18 mouse cellular contexts compared by ENCODE assay signal in the genomic region with DNA sequence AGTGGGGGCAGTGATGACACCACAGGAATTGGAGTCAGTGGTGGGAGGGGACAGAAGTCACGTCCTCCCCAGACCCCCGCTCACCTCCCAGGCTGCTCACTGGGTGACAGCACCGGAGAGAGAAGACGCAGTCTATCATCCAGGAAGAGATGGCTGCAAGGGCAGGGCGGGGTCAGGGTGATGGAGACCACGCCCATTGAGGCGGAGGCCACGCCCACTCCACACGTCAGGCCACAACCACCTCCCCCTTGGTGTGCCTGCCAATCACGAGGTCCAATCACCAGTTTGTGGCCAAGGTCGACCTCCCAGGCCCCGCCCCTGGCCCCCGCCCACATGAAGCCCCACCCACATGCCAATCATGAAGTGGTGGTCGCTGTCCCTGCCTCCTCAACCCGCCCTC. TPM values are rescaled to one million over a fixed set of nuclear protein-coding genes. Genes with fewer than 3 reads are reported as not detected.
DNase-seq lines count a peak whose midpoint lies in the region; ATAC-seq and TF ChIP-seq lines count a peak whose summit lies in the region.
"Had no signal": no experiment of that assay in that cellular context is flagged by ENCODE, and none has a peak within 500 bp of the region (broad histone marks: within the 10 kb centered on the region; RNA-seq: fewer than 3 reads in every experiment).

No protein-coding gene starts in this region.

- H3K36me3 ChIP-seq in liver, postnatal 0 days (replicated peaks; ENCODE audit: insufficient read depth, low read length) = peaks cover 4% of the 10 kb centered on the region; the same call in 1 of the 2 replicates
- H3K36me3 ChIP-seq in liver, embryonic 12.5 days = peaks cover 55% of the 10 kb centered on the region
- no peaks in the 10 kb centered on the region; the same call in 1 of the 2 replicates for H3K36me3 ChIP-seq in forebrain, postnatal 0 days (ENCODE audit: insufficient read depth)

- no peak overlapping the region for H3K4me2 ChIP-seq in liver, postnatal 0 days (ENCODE audit: low read depth, low read length)
- H3K4me2 ChIP-seq in liver, embryonic 12.5 days = no peak overlapping the region
- H3K4me2 ChIP-seq in forebrain, postnatal 0 days (ENCODE audit: low read depth) = no peak overlapping the region
- H3K4me2 ChIP-seq: embryonic facial prominence, embryonic 15.5 days; forebrain, embryonic 12.5 days had no signal

- no peaks in the 10 kb centered on the region for H3K4me1 ChIP-seq in liver, postnatal 0 days (ENCODE audit: insufficient read depth)
- H3K4me1 ChIP-seq in liver, embryonic 12.5 days = peaks cover 8% of the 10 kb centered on the region
- no peaks in the 10 kb centered on the region for H3K4me1 ChIP-seq in forebrain, postnatal 0 days (ENCODE audit: insufficient read depth)
- H3K4me1 ChIP-seq: embryonic facial prominence, embryonic 15.5 days; forebrain, embryonic 12.5 days; heart, embryonic 10.5 days had no signal

- H3K9me3 ChIP-seq in liver, postnatal 0 days (ENCODE audit: low read length) = peaks cover 49% of the 10 kb centered on the region
- peaks cover 72% of the 10 kb centered on the region for H3K9me3 ChIP-seq in liver, embryonic 12.5 days (replicated peaks)
- peaks cover 17% of the 10 kb centered on the region for H3K9me3 ChIP-seq in forebrain, postnatal 0 days (ENCODE audit: low read length)

- WGBS in liver, postnatal 0 days (ENCODE audit: insufficient replicate concordance) = 81% methylated on average over 15 of the region's 15 CpGs
- WGBS in liver, embryonic 12.5 days (ENCODE audit: insufficient replicate concordance) = 71% methylated on average over 12 of the region's 15 CpGs
- 87% methylated on average over 12 of the region's 15 CpGs for WGBS in forebrain, postnatal 0 days

- no peak for TF ChIP-seq CTCF in liver, postnatal 0 days (IDR thresholded peaks at IDR 0.05; ENCODE audit: low read depth)
- no peak for TF ChIP-seq CTCF in forebrain, postnatal 0 days (IDR thresholded peaks at IDR 0.05; ENCODE audit: low read depth)

- TF ChIP-seq EP300 in liver, postnatal 0 days (IDR thresholded peaks at IDR 0.05; ENCODE audit: low read depth) = no peak

- H3K4me3 ChIP-seq in liver, postnatal 0 days (ENCODE audit: low read depth, low read length) = no peak overlapping the region
- H3K4me3 ChIP-seq in liver, embryonic 12.5 days = no peak overlapping the region
- H3K4me3 ChIP-seq in forebrain, postnatal 0 days (ENCODE audit: low read depth, low read length) = no peak overlapping the region
- H3K4me3 ChIP-seq: embryonic facial prominence, embryonic 15.5 days; forebrain, embryonic 12.5 days; gastrocnemius, adult 2 months; heart, embryonic 10.5 days had no signal

- no peak for ATAC-seq in liver, postnatal 0 days
- no peak for ATAC-seq in liver, embryonic 12.5 days
- no peak for ATAC-seq in forebrain, postnatal 0 days
- ATAC-seq in monocyte, adult 5-6 weeks (replicated peaks; ENCODE audit: insufficient number of reproducible peaks, low FRiP score, low TSS enrichment, poor library complexity, severe bottlenecking) = no peak
- ATAC-seq: hindbrain, postnatal 0 days; Patski had no signal

- H3K27me3 ChIP-seq in liver, postnatal 0 days (ENCODE audit: insufficient read depth, low read length) = no peaks in the 10 kb centered on the region
- H3K27me3 ChIP-seq in liver, embryonic 12.5 days (replicated peaks) = no peaks in the 10 kb centered on the region
- H3K27me3 ChIP-seq in forebrain, postnatal 0 days (ENCODE audit: insufficient read depth, low read length) = no peaks in the 10 kb centered on the region
- H3K27me3 ChIP-seq: embryonic facial prominence, embryonic 15.5 days; forebrain, embryonic 12.5 days; Patski had no signal

- H3K9ac ChIP-seq in liver, postnatal 0 days (replicated peaks) = no peak overlapping the region
- H3K9ac ChIP-seq in liver, embryonic 12.5 days = no peak overlapping the region
- no peak overlapping the region for H3K9ac ChIP-seq in forebrain, postnatal 0 days
- H3K9ac ChIP-seq: embryonic facial prominence, embryonic 15.5 days; forebrain, embryonic 12.5 days had no signal

- no peak overlapping the region for H3K27ac ChIP-seq in liver, postnatal 0 days (ENCODE audit: low read depth)
- no peak overlapping the region for H3K27ac ChIP-seq in liver, embryonic 12.5 days
- H3K27ac ChIP-seq in forebrain, postnatal 0 days (ENCODE audit: low read depth, low read length) = no peak overlapping the region
- H3K27ac ChIP-seq: embryonic facial prominence, embryonic 15.5 days; forebrain, embryonic 12.5 days; gastrocnemius, adult 2 months; heart, embryonic 10.5 days; hindbrain, postnatal 0 days had no signal

- DNase-seq in adrenal gland, postnatal 14 days = peak; percentile 8
- no peak for DNase-seq in adrenal gland, adult 8-10 months
- peak; percentile 27 for DNase-seq in liver, postnatal 0 days
- peak; percentile 85 for DNase-seq in A20 (ENCODE audit: low read depth, low spot score)
- DNase-seq in cerebellum, adult 9-11 months = peak; percentile 53
- no peak for DNase-seq in forebrain, postnatal 0 days
- DNase-seq: adrenal gland, adult 2 months; heart, postnatal 36 days; kidney, adult 9 months; right cerebral cortex, adult 18-20 months had no signal

RNA-seq across cellular contexts. Expression of a gene that starts 6.3 kb away (rescaled TPM):
- 22.9 and 27.6 TPM in 2 replicates for total RNA-seq in adrenal gland, postnatal 14 days (2021)
- total RNA-seq in adrenal gland, adult 8-10 months (2022) = 10 to 100 TPM; 47.3 to 60.5 (median 55.6) TPM
- 8.9 and 10.2 TPM in 2 replicates for polyA plus RNA-seq in liver, postnatal 0 days (2015; fragmentation: Nextera tagmentation; extraction: Ambion mirVana)
- polyA plus RNA-seq in liver, embryonic 12.5 days (2016; fragmentation: Nextera tagmentation; extraction: Ambion mirVana) = 7.2 and 7.6 TPM in 2 replicates
- 19.5 and 19.9 TPM in 2 replicates for total RNA-seq in forebrain, postnatal 0 days (2014; rRNA removed)
- polyA plus RNA-seq in forebrain, postnatal 0 days (2015; fragmentation: Nextera tagmentation; extraction: Ambion mirVana) = 23.8 and 25.1 TPM in 2 replicates
- total RNA-seq in monocyte, adult 5-6 weeks (2017) = 41.4 to 51.2 TPM (median 49.4 TPM) in 3 replicates

Comparison
In these comparisons a context has a peak if more than half of its experiments do, and no peak if none do; other contexts are left out.
1. DNase-seq: peak in adrenal gland, postnatal 14 days (single experiment), liver, postnatal 0 days (single experiment), A20 (single experiment) and cerebellum, adult 9-11 months (single experiment); none in adrenal gland, adult 8-10 months (single experiment) and forebrain, postnatal 0 days (single experiment).